13 mouse cellular contexts compared by ENCODE assay signal in genomic region chr7:16146489-16147410, GRCm38 (mm10). TPM values are rescaled to one million over a fixed set of nuclear protein-coding genes. Genes with fewer than 3 reads are reported as not detected.
A peak's percentile ranks its signal among the peaks of the same experiment; 100 is the strongest.
DNase-seq lines count a peak whose midpoint lies in the region; ATAC-seq and TF ChIP-seq lines count a peak whose summit lies in the region.
"Had no signal": no experiment of that assay in that cellular context is flagged by ENCODE, and none has a peak within 500 bp of the region (broad histone marks: within the 10 kb centered on the region; RNA-seq: fewer than 3 reads in every experiment).

No protein-coding gene starts in this region.

- WGBS in hindbrain, embryonic 12.5 days, result 33% methylated on average over 27 of the region's 27 CpGs
- 32% methylated on average over 27 of the region's 27 CpGs for WGBS in hindbrain, embryonic 10.5 days
- WGBS in forebrain, embryonic 12.5 days, result 22% methylated on average over 27 of the region's 27 CpGs
- 40% methylated on average over 27 of the region's 27 CpGs for WGBS in intestine, embryonic 15.5 days

- no peak for TF ChIP-seq POLR2A in brain, embryonic 14.5 days (IDR thresholded peaks at IDR 0.05; ENCODE audit: borderline replicate concordance, extremely low read depth, insufficient read depth, insufficient read length, poor library complexity, severe bottlenecking)

- H3K9me3 ChIP-seq in hindbrain, embryonic 12.5 days (replicated peaks), result no peaks in the 10 kb centered on the region
- H3K9me3 ChIP-seq in hindbrain, embryonic 10.5 days, result no peaks in the 10 kb centered on the region
- H3K9me3 ChIP-seq in forebrain, embryonic 12.5 days, result no peaks in the 10 kb centered on the region
- no peaks in the 10 kb centered on the region for H3K9me3 ChIP-seq in intestine, embryonic 15.5 days
- H3K9me3 ChIP-seq: limb, embryonic 12.5 days; midbrain, embryonic 15.5 days had no signal

- H3K4me3 ChIP-seq in hindbrain, embryonic 12.5 days, result no peak overlapping the region
- no peak overlapping the region for H3K4me3 ChIP-seq in hindbrain, embryonic 10.5 days
- no peak overlapping the region for H3K4me3 ChIP-seq in forebrain, embryonic 12.5 days (replicated peaks)
- no peak overlapping the region for H3K4me3 ChIP-seq in intestine, embryonic 15.5 days (replicated peaks)
- H3K4me3 ChIP-seq: limb, embryonic 12.5 days; midbrain, embryonic 15.5 days had no signal

- peaks cover 23% of the 10 kb centered on the region for H3K36me3 ChIP-seq in hindbrain, embryonic 12.5 days
- peaks cover 16% of the 10 kb centered on the region for H3K36me3 ChIP-seq in hindbrain, embryonic 10.5 days
- peaks cover 11% of the 10 kb centered on the region for H3K36me3 ChIP-seq in forebrain, embryonic 12.5 days (replicated peaks)
- no peaks in the 10 kb centered on the region for H3K36me3 ChIP-seq in intestine, embryonic 15.5 days
- H3K36me3 ChIP-seq: limb, embryonic 12.5 days; midbrain, embryonic 15.5 days had no signal

- H3K27me3 ChIP-seq in hindbrain, embryonic 12.5 days, result peaks cover 6% of the 10 kb centered on the region
- H3K27me3 ChIP-seq in hindbrain, embryonic 10.5 days (ENCODE audit: insufficient read depth, poor library complexity, severe bottlenecking), result peaks cover 14% of the 10 kb centered on the region
- H3K27me3 ChIP-seq in forebrain, embryonic 12.5 days, result no peaks in the 10 kb centered on the region; the same call in 1 of the 2 replicates
- H3K27me3 ChIP-seq in intestine, embryonic 15.5 days (replicated peaks), result 0 out of 2 replicates have a peak, but pooled peaks cover 4% of the 10 kb centered on the region
- H3K27me3 ChIP-seq: midbrain, embryonic 15.5 days had no signal

- ATAC-seq in hindbrain, embryonic 12.5 days (ENCODE audit: low FRiP score), result 0 out of 2 replicates have a peak, but pooled peaks have one; percentile 41
- peak; percentile 62; the same call in 1 of the 2 replicates for ATAC-seq in forebrain, embryonic 12.5 days (ENCODE audit: low FRiP score)
- ATAC-seq in intestine, embryonic 15.5 days, result no peak
- ATAC-seq: midbrain, embryonic 15.5 days; Patski had no signal

- TF ChIP-seq CTCF in brain, embryonic 14.5 days (IDR thresholded peaks at IDR 0.05; ENCODE audit: borderline replicate concordance, extremely low read depth, insufficient read depth, insufficient read length), result no peak

- H3K4me2 ChIP-seq in hindbrain, embryonic 12.5 days (replicated peaks), result no peak overlapping the region
- no peak overlapping the region for H3K4me2 ChIP-seq in forebrain, embryonic 12.5 days
- no peak overlapping the region for H3K4me2 ChIP-seq in intestine, embryonic 15.5 days (replicated peaks)
- H3K4me2 ChIP-seq: limb, embryonic 12.5 days; midbrain, embryonic 15.5 days had no signal

- peak overlapping the region; percentile 49 for H3K27ac ChIP-seq in hindbrain, embryonic 12.5 days
- no peak overlapping the region for H3K27ac ChIP-seq in hindbrain, embryonic 10.5 days
- peak overlapping the region; percentile 21; the same call in 1 of the 2 replicates for H3K27ac ChIP-seq in forebrain, embryonic 12.5 days
- H3K27ac ChIP-seq in intestine, embryonic 15.5 days, result no peak overlapping the region
- H3K27ac ChIP-seq: kidney, postnatal 0 days; limb, embryonic 12.5 days; midbrain, embryonic 15.5 days had no signal

- no peak for DNase-seq in hindbrain, embryonic 10.5 days (ENCODE audit: low spot score)
- DNase-seq in brain, embryonic 14.5 days (ENCODE audit: low read depth), result peak; percentile 86
- peak; percentile 70 to 74 for DNase-seq in layer of hippocampus, postnatal 36 days
- no peak for DNase-seq in thymus, postnatal 0 days (ENCODE audit: low spot score)
- DNase-seq in liver, result no peak
- DNase-seq: adrenal gland, adult 8-10 months had no signal

- H3K9ac ChIP-seq in hindbrain, embryonic 12.5 days, result no peak overlapping the region
- no peak overlapping the region for H3K9ac ChIP-seq in forebrain, embryonic 12.5 days
- no peak overlapping the region for H3K9ac ChIP-seq in intestine, embryonic 15.5 days
- H3K9ac ChIP-seq: limb, embryonic 12.5 days; midbrain, embryonic 15.5 days had no signal

- H3K4me1 ChIP-seq in hindbrain, embryonic 12.5 days, result peaks cover 10% of the 10 kb centered on the region
- 0 out of 2 replicates have a peak, but pooled peaks cover 7% of the 10 kb centered on the region for H3K4me1 ChIP-seq in hindbrain, embryonic 10.5 days (replicated peaks)
- peaks cover 17% of the 10 kb centered on the region for H3K4me1 ChIP-seq in forebrain, embryonic 12.5 days
- H3K4me1 ChIP-seq in intestine, embryonic 15.5 days (replicated peaks), result no peaks in the 10 kb centered on the region
- H3K4me1 ChIP-seq: limb, embryonic 12.5 days had no signal

RNA-seq across cellular contexts. Expression of gene Slc8a2, which starts 17.1 kb away (rescaled TPM):
- 1.1 and 1.3 TPM in 2 replicates for polyA plus RNA-seq in hindbrain, embryonic 12.5 days (2016; fragmentation: Nextera tagmentation; extraction: Ambion mirVana)
- polyA plus RNA-seq in hindbrain, embryonic 10.5 days (2016; fragmentation: Nextera tagmentation; extraction: Ambion mirVana), result 0.26 and 0.42 TPM in 2 replicates
- polyA plus RNA-seq in brain, embryonic 14.5 days (2012; rRNA removed), result 25.7 and 34.0 TPM in 2 replicates
- polyA plus RNA-seq in forebrain, embryonic 12.5 days (2016; fragmentation: Nextera tagmentation; extraction: Ambion mirVana), result 0.49 and 0.66 TPM in 2 replicates
- total RNA-seq in layer of hippocampus, postnatal 36 days (2021), result 100 to 1,000 TPM; 286 to 292 TPM
- polyA plus RNA-seq in thymus, postnatal 0 days (2015; fragmentation: Nextera tagmentation; extraction: Ambion mirVana), result 0.03 and 0.04 TPM in 2 replicates
- polyA plus RNA-seq in intestine, embryonic 15.5 days (2015; fragmentation: Nextera tagmentation; extraction: Ambion mirVana), result 0.15 and 0.23 TPM in 2 replicates

RNA-seq across cellular contexts. Expression of gene Kptn, which starts 27.1 kb away (rescaled TPM):
- 30.9 and 31.5 TPM in 2 replicates for polyA plus RNA-seq in hindbrain, embryonic 12.5 days (2016; fragmentation: Nextera tagmentation; extraction: Ambion mirVana)
- polyA plus RNA-seq in hindbrain, embryonic 10.5 days (2016; fragmentation: Nextera tagmentation; extraction: Ambion mirVana), result 27.0 and 30.5 TPM in 2 replicates
- 46.0 and 47.2 TPM in 2 replicates for polyA plus RNA-seq in brain, embryonic 14.5 days (2012; rRNA removed)
- 24.6 and 29.4 TPM in 2 replicates for polyA plus RNA-seq in forebrain, embryonic 12.5 days (2016; fragmentation: Nextera tagmentation; extraction: Ambion mirVana)
- 10 to 100 TPM; 32.0 to 37.8 TPM for total RNA-seq in layer of hippocampus, postnatal 36 days (2021)
- polyA plus RNA-seq in thymus, postnatal 0 days (2015; fragmentation: Nextera tagmentation; extraction: Ambion mirVana), result 15.9 and 18.5 TPM in 2 replicates
- 24.4 and 25.6 TPM in 2 replicates for polyA plus RNA-seq in intestine, embryonic 15.5 days (2015; fragmentation: Nextera tagmentation; extraction: Ambion mirVana)

RNA-seq across cellular contexts. Expression of gene Meis3, which starts 28.1 kb away (rescaled TPM):
- 136 and 138 TPM in 2 replicates for polyA plus RNA-seq in hindbrain, embryonic 12.5 days (2016; fragmentation: Nextera tagmentation; extraction: Ambion mirVana)
- 117 and 173 TPM in 2 replicates for polyA plus RNA-seq in hindbrain, embryonic 10.5 days (2016; fragmentation: Nextera tagmentation; extraction: Ambion mirVana)
- polyA plus RNA-seq in brain, embryonic 14.5 days (2012; rRNA removed), result 188 and 256 TPM in 2 replicates
- polyA plus RNA-seq in forebrain, embryonic 12.5 days (2016; fragmentation: Nextera tagmentation; extraction: Ambion mirVana), result 91.2 and 94.9 TPM in 2 replicates
- total RNA-seq in layer of hippocampus, postnatal 36 days (2021), result 10 to 100 TPM; 36.1 to 44.0 TPM
- 20.7 and 21.1 TPM in 2 replicates for polyA plus RNA-seq in thymus, postnatal 0 days (2015; fragmentation: Nextera tagmentation; extraction: Ambion mirVana)
- polyA plus RNA-seq in intestine, embryonic 15.5 days (2015; fragmentation: Nextera tagmentation; extraction: Ambion mirVana), result 30.8 and 31.8 TPM in 2 replicates

RNA-seq across cellular contexts. Expression of gene Napa, which starts 48.5 kb away (rescaled TPM):
- polyA plus RNA-seq in hindbrain, embryonic 12.5 days (2016; fragmentation: Nextera tagmentation; extraction: Ambion mirVana), result 182 and 191 TPM in 2 replicates
- polyA plus RNA-seq in hindbrain, embryonic 10.5 days (2016; fragmentation: Nextera tagmentation; extraction: Ambion mirVana), result 193 and 221 TPM in 2 replicates
- polyA plus RNA-seq in brain, embryonic 14.5 days (2012; rRNA removed), result 192 and 199 TPM in 2 replicates
- polyA plus RNA-seq in forebrain, embryonic 12.5 days (2016; fragmentation: Nextera tagmentation; extraction: Ambion mirVana), result 150 and 156 TPM in 2 replicates
- 100 to 1,000 TPM; 272 to 282 TPM for total RNA-seq in layer of hippocampus, postnatal 36 days (2021)
- 152 and 172 TPM in 2 replicates for polyA plus RNA-seq in thymus, postnatal 0 days (2015; fragmentation: Nextera tagmentation; extraction: Ambion mirVana)
- polyA plus RNA-seq in intestine, embryonic 15.5 days (2015; fragmentation: Nextera tagmentation; extraction: Ambion mirVana), result 186 and 194 TPM in 2 replicates

Comparison
In these comparisons a context has a peak if more than half of its experiments do, and no peak if none do; other contexts are left out.
1. H3K27ac ChIP-seq: peak in hindbrain, embryonic 12.5 days (single experiment) and forebrain, embryonic 12.5 days (single experiment); none in hindbrain, embryonic 10.5 days (single experiment) and intestine, embryonic 15.5 days (single experiment).
2. DNase-seq: peak in brain, embryonic 14.5 days (single experiment) and layer of hippocampus, postnatal 36 days (2 of 2); none in hindbrain, embryonic 10.5 days (single experiment), thymus, postnatal 0 days (single experiment) and liver (single experiment).
3. RNA of gene Slc8a2, which starts 17.1 kb away (polyA plus RNA-seq): 25.7 to 34.0 TPM in brain, embryonic 14.5 days; 1.1 to 1.3 TPM in hindbrain, embryonic 12.5 days, 0.49 to 0.66 TPM in forebrain, embryonic 12.5 days, 0.26 to 0.42 TPM in hindbrain, embryonic 10.5 days, 0.15 to 0.23 TPM in intestine, embryonic 15.5 days and 0.03 to 0.04 TPM in thymus, postnatal 0 days; every median in the first group is over 10 times any median in the second.